Mouse (Mus musculus) layer of hippocampus, adult 18-20 months (tissue): ENCODE measurements around the gene Tmprss6. TPM values are rescaled to one million over a fixed set of nuclear protein-coding genes. Genes with fewer than 3 reads are reported as not detected.

Experiments
- DNase-seq, 2 experiments: peaks; one replicate each; pipeline ENCODE4 v3.0.0; 2022; ENCODE audit warnings: low spot score in 2 of 2
- total RNA-seq, 2 experiments: library from RNA; stranded (reverse); gene quantifications; 2 replicates each; pipeline ENCODE4 v1.2.3; 2021

Tmprss6 gene
- total RNA-seq, 2 experiments from 2014 or later, result 2.7 to 2.8 TPM

- DNase-seq, result no peak
Measured at GRCm38 (mm10) chr15:78449131-78449530, 19.3 kb downstream of the Tmprss6 start.

- peak; percentile 83 to 97 for DNase-seq
Measured at GRCm38 (mm10) chr15:78447746-78448535, 20.5 kb downstream of the Tmprss6 start.

- DNase-seq, result no peak
Measured at GRCm38 (mm10) chr15:78447121-78447520, 21.3 kb downstream of the Tmprss6 start.

GRCm38 (mm10) chr15:78443857-78444256 is 24.6 kb downstream of the Tmprss6 start:
- DNase-seq, result no peak

GRCm38 (mm10) chr15:78442231-78442630 is 26.2 kb downstream of the Tmprss6 start:
- no peak for DNase-seq

GRCm38 (mm10) chr15:78438973-78439372 is 29.5 kb downstream of the Tmprss6 start:
- no peak for DNase-seq

- DNase-seq, result no peak
Measured at GRCm38 (mm10) chr15:78438505-78438904, 29.9 kb downstream of the Tmprss6 start.

GRCm38 (mm10) chr15:78438018-78438394 is 30.4 kb downstream of the Tmprss6 start:
- no peak for DNase-seq

- peak; percentile 49 to 63 for DNase-seq
Measured at GRCm38 (mm10) chr15:78437237-78438017, 31.0 kb downstream of the Tmprss6 start.

GRCm38 (mm10) chr15:78436380-78437192 is 31.8 kb downstream of the Tmprss6 start:
- peak; percentile 90 to 95 for DNase-seq

- peak in 1 of 2 experiments; percentile 17 for DNase-seq
Measured at GRCm38 (mm10) chr15:78435681-78436080, 32.8 kb downstream of the Tmprss6 start.

GRCm38 (mm10) chr15:78434896-78435520 is 33.4 kb downstream of the Tmprss6 start:
- peak in 1 of 2 experiments; percentile 77 for DNase-seq

GRCm38 (mm10) chr15:78431541-78432121 is 36.8 kb downstream of the Tmprss6 start:
- no peak for DNase-seq

- DNase-seq, result no peak
Measured at GRCm38 (mm10) chr15:78430874-78431273, 37.6 kb downstream of the Tmprss6 start.

GRCm38 (mm10) chr15:78429871-78430622 is 38.4 kb downstream of the Tmprss6 start:
- no peak for DNase-seq

- no peak for DNase-seq
Measured at GRCm38 (mm10) chr15:78429139-78429459, 39.3 kb downstream of the Tmprss6 start.

GRCm38 (mm10) chr15:78428391-78429138 is 39.9 kb downstream of the Tmprss6 start, which contains the start of gene Kctd17:
Gene Kctd17 (plus strand): TSS chr15:78428564.
- peak; percentile 81 to 85 for DNase-seq

- no peak for DNase-seq
Measured at GRCm38 (mm10) chr15:78425230-78425629, 43.2 kb downstream of the Tmprss6 start.

GRCm38 (mm10) chr15:78424507-78424906 is 43.9 kb downstream of the Tmprss6 start:
- DNase-seq, result no peak
